Mouse (Mus musculus) frontal cortex, postnatal 10 days (tissue): Measurements from ENCODE around the gene Jazf1.

Experiments used
- DNase-seq, 2 experiments: peaks; one replicate each; pipeline ENCODE4 v3.0.0; 2022; ENCODE audit warnings: low spot score in 2 of 2, mixed read lengths in 1 of 2

The Jazf1 gene

DNA sequence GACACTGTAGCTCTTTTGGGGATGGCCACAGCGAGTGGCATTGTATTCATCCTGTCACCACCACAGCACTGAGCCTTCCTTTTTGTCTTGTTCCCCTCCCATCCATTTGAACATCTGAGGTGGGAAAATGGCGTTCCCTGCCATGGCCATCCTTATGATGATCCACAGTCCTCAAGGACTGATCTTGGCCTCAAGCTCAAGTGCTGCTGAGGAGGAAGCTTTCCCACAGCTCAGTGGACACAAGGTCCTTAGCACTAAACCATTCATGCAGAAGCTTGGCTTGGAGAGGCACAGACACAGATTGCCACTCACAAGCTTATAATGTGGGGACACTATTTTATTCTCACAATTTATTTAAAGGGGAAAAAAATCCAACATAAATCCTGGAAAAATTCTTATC, 58.1 kb downstream of the Jazf1 start:
- no peak for DNase-seq

DNA sequence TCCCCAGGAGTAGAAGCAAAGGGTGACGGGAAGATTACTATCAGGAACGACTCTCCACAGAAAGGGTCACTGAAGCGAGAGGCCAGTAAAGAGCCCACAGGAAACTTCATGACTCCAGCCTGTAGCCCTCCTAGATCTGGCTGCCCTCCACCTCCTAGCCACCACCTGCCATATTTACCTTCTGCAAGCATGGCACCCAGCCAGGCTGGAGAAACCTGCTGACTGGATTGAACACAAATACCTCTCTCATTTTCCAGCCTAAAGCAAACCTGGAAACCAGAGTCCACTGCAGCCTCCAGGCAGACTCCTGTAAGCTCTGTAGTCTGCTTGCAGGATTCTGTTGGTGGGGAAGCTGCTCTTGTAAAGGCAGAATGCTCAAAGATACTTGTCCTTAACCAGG, 62.4 kb downstream of the Jazf1 start:
- no peak for DNase-seq

DNA sequence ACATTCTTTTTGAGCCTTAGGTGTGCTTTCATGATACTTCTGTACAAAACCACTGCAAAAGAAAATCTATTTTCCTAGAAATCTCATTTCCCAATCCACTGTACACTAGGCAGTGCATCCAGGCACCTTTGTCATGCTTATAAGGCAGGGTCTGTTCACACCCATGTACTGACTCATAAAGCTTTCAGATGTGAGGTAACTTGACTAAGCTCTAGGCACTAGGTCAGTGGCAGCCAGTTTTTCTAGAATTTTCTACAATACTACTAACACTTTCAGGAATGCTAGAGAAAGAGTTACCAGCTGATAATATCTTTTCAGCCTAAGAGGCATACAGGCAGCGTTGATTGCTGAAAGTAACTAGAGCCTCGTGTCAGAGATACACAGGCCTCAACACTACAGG, 62.9 kb downstream of the Jazf1 start:
- no peak for DNase-seq

DNA sequence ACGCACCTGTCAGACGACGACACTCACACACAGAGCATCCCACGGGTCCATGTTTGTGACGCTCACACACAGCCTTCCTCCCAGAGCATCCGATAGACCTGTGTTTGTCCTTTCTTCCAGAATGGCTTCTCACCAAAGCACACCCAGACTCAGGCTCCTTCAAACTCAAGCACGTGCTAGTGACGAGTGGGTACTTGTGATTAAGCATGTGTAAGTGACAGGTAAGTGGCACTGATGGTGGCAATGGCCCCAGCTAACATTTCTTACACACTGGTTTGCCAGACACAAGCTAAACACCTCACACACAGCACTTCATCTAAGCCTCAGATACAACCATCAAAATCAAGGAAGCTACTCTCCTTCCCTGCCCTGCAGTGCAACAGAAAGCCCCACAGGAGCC, 77.6 kb downstream of the Jazf1 start:
- DNase-seq: no peak

DNA sequence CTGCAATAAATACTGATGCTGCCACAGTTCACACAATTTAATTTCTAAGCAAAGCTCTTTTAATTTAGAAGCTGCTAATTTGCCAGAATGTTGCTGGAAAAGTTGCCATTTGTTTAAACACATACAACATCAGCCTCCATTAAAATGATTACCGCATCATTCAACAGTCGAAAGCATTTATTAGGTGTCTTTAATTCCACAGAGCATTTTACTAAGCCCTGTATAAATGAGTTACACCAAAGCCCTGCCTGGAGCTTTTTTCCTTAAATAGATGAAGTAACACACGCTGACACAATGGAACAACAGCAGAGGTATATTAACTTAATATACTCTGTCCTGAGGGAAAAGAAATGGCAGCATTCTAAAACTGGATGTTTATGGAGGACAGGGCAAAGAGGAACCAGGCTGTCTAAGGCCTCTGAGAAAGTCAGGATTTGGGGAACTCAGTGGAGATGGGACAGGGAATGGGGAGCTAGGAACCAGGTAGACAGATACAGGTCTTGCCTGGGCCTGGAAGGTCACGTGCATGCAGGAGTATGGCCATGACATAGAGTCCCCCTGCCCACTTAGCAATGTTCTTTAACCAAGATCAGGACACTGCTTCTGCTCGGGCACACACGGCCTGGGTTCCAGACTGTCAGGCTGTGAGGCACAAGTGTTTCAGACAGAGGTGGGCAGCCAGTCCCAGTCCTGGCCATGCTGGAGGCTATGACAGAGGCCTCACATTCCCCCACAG, 80.4 kb downstream of the Jazf1 start:
- no peak for DNase-seq

DNA sequence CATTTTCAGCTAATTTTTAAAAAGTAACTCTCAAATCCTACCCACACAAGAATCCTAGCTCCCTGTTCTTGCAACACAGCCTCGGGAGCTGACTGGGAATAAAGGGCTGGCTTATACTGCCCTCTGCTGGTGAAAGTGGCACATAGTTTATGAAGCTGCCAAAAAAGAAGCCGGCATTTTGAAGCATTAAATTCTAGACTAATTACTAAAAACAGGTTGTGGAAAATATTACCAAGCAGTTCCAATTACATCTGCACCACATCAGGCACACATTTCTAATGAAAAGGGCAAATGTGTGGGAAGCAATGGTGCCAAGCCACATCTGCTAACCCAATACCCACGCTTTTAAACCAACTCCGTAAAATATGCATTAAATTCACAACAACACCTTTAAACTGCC, 81.0 kb downstream of the Jazf1 start:
- no peak for DNase-seq

DNA sequence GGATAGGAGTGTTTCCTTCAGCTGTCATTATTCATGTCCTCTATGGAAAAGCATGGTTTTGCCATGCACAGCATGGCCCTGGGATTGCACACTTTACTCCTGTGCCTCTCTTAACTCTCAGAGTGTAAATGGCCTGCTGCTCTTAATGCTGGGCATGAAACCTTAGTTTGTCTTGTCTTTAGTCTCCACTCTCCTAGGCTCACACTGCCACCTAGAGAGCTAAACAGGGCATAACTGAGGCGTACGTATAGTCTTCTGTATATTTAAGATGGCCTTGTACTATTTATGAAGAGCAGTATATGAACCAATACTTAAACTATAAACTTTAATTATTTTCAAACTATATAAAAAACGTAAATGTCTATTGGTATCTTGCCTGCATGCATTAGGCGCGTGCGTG, 86.3 kb downstream of the Jazf1 start:
- no peak for DNase-seq

DNA sequence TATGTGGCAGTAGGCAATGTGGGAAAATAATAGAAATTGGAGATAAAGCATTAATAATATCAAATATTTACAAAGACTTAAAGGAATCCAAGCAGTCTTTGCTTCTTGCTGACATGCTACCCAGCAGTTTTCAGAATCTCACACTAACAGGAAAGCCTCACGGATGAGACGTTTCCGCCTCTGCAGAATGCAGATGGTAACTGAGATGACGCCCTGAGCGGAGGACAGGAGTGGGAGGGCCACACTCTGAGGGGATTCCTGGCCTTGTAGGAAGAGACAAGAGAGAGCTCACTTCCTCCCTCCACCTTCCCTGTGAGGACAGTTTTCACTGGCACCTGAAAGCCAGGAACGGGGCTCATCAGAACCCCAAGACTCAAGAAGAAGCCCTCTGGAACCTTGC, 88.9 kb downstream of the Jazf1 start:
- DNase-seq: no peak

DNA sequence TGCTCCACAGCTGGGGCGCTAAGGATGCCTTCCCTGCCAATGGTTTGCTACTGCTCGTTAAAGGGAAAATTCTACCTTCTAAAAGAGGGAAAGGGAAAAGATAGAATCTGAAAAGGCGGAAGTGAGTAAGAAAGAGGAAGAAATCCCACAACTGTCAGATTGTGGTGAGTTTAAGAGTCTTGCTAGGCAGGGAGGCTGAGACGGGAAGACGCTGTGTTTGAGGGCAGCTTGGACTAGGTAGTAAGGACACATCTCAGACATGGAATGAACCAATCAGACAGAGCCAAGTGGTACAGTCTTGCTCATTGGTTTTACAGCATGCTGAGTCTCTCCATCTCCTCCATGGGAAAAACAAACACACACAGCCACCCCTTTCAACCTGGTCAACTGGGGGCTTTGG, 95.1 kb downstream of the Jazf1 start:
- DNase-seq: no peak

DNA sequence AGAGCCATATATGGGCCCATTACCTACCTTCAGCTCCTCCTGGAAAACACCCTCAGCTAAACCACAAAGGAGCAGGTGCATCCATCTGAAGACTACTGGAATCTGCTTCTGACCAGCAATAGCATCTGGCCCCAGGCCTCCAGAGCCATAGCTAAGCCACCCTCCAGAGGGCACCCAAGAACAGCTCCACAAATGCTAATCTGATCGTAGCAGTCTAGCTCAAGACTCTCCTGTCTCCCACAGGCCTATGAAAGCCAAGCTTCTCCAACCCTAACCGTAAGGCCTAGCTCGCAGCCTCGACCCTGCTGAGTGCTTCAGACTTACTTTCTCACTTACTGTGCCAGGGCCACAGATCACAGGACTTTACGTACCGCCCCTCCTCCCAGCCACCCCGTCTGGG, 96.3 kb downstream of the Jazf1 start:
- DNase-seq: no peak

DNA sequence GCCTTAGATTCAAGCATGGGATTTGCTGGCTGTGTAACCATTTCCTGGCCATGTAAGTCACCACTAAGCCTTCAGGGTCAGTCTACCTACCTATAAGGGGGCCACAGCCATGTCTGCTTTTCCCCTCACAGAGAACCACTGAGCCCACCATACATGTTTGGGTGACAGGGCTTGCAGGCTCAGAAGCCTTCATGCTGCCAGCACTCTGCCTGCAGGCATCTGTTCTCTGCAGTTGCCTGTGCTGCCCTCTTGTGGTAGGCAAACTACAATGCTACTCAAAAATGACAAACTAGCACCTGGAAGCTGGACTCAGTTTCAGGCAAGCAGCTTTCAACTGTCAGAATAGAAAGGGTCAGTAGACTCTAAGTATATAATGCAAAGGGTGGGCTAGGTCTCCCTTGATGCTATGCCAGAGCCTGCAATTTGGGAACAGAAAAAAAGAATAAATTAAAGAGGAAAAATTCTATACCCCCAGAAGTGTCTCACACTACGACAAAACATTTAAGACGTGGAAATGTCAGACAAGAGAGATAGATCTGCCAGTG, 98.6 kb downstream of the Jazf1 start:
- DNase-seq: peak in 1 of 2 experiments; percentile 62

DNA sequence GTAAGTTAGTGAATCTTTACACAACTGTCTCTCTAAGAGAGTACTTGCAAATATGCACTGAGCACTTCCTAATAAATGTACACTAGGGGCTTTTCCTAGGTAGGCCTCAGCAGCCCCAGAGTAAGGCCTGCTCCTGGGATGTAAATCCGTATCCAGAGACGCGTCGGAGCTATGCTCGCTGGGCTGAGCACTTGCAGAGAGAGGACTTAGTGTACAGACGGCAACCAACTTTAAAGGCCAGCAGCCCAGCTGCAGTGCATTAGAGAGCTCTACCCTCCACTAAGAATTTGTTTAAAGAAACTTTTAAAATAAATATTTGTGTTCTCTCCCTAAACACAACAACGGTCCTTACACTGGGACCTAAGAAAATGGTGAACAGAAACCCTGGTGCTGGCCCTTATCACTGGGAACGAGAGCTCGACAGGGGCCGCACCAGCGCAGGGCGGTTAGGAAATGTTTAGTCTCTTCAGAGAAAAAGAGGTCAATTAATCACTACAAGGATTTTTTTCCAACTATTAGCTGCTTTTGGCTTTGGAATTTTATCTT, 100.0 kb downstream of the Jazf1 start:
- DNase-seq: no peak

DNA sequence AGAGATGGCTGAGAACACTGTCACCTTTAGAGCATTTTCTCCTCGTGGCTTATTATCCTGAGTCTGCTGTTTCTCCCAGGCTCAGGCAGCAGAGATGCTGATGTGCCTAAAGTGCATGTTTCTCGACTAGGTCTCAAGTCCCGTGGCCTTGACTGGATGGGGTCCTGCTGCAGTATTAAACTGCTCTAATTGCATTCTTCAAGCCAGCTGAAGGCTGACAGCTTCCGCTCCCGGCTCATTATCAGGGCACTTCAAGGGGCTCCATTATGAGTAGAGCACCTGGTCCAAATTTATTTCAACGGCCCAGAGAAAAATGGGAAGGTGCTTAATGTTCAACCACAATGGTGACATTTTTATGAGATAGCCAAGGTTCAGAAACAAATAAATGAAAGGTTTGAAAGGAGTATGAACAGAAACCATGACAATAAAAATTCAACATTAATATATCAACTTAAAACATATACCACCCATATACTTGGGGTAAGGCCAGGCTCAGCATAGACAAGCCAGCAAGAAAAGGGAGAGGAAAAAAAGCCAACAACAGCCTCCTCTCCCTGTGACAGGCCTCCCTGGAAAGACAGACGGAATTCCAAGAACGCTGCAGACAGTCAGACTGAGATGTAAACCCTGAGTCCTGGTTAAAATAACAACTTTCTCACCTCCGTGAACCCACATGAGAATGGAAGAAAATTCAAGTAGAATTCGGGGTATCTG, 100.7 kb downstream of the Jazf1 start:
- DNase-seq: no peak

DNA sequence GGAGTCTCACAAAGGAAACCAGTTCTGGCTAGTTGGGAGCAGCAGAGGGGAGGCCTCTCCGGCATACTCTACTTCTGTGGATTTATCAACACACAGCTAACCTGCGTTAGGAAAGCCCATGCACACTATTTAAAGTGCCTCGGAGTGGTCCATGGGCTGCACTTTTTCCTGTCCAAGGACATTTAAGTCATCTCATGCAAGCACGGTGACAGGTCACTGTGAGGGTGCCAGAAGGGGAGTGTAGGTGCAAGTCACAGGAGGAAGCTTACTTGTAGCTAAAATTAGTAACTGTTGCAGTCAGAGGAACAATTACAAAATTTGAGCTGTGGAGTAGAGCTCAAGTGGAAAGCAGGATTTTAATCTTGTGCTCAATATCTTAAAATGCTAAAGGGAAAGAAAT, 102.4 kb downstream of the Jazf1 start:
- DNase-seq: no peak

DNA sequence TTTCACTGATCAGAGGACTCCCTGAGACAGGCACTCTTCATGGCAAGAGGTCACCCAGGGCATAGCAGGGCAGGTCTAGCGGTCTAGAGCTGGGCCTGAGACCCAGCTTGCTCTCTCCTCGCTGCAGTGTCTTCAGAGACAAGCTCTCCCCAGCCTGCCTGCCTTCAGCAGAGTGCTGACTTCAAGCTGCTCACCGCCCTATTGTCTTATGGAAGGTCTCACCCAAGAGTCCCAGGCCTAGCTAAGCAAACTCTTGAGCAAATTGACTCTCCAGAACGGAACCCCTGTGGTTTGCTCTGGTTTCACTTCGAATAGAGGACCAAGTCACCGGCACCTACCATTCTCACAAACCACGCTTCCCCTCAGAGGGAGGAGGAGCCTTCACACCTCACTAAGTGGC, 103.1 kb downstream of the Jazf1 start:
- DNase-seq: no peak

DNA sequence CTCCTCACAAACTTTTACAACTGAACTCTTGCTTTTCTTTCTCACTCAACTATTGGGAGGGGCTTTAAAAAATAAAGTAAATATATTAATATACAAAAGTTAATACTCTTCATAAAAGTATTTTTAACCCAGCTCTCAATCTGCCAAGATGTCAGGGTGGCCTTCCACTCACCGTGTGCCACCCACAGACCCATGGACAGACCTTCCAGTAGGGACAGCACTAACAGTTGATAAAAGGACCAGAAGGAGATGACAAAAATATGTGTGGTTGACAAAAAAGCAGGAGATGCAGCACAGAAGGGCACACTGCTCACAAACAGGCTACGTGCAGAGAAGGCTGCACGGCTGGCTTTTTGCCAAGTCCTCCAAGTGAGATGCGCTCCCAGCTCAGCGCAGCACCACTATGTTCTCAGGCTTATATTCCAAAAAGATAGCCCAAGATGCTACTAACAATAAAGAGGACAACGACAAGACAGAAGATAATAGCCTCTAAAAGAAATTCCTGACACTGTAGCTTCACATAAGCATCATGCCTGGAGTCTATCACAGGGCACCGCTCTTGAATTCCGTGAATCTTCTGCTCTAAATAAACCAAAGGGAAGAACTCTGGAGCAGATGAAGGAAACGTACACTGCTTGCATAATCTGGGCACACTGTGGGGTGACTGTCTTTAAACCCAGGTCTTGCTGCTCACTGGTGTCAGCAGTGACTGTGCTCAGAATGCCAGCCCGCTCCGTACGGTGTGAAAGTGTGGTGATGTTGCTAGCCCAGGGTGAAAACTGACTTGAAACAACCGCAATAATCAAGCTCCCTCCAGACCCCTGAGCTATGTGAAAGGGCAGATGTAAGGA, 104.4 kb downstream of the Jazf1 start:
- DNase-seq: no peak

DNA sequence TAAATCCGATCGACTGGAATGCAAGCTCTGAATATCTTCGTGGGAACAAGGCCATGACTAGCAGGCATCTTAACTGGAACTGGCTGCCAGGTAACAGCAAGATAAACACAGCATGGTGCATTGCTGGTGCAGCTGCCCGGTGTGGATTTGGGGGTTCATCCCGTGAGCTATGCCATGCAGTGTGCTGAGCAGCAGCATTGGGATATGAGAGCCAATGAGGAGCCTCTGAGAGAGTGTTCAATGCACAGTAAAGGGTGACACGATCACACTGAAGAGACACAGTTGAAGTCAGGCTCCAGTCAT, 105.0 kb downstream of the Jazf1 start:
- no peak for DNase-seq

DNA sequence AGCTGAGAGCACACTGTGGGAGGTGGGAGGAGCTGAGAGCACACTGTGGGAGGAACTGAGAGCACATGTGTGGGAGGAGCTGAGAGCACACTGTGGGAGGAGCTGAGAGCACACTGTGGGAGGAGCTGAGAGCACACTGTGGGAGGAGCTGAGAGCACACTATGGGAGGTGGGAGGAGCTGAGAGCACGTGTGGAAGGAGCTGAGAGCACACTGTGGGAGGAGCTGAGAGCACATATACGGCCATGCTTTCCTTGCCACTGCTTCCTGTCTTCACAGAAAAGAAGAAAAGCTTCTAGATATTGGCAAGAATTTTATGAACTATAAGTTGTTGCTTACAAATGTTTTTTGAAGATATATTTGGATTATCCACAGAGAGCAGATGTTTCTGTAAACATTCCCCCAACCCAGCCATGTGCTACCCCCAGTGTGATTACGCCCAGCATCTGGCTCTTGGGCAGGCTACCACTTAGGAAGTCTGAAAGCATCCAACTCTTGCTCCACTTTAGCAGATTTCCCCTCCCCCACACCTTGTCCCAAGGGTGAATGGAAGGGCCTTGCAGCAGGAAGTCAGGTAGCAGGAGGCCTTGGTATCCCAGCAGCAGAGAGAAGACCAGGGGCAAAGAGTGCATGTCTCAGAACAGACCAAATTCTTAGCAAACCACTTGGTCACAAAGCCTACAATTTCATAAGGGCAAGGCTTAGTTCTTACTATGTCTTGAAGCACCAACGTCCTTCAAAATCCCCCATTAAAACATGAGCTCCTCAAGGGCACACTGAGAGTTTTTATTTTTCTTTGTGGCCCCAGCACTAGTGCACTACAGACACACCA, 105.6 kb downstream of the Jazf1 start:
- no peak for DNase-seq

DNA sequence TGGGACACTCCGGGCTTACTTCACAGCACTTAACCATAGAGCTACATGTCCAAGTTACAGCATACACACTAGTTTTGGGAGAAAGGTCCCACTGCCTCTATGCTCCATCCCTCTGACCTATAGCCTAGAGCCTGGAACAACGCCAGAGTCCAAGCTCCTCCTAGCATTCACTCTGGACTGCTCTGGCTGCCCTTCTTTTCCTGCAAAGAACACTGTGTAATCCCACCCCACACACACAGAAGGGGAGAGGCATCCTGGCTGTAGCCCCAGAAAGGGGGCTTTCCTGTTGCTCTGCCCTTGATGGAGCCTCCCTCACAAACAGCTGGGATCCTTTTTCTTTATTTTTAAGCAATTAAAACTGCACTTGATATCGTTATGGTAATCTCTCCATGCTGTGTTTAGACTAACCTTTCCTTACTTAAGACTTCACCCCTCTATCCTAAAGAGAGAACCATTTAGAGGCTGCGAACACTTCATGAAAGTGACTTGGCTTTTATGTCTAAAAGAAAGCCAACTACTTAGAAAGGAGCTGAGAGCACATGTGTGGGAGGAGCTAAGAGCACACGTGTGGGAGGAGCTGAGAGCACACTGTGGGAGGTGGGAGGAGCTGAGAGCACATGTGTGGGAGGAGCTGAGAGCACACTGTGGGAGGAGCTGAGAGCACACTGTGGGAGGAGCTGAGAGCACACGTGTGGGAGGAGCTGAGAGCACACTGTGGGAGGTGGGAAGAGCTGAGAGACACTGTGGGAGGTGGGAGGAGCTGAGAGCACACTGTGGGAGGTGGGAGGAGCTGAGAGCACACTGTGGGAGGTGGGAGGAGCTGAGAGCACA, 106.6 kb downstream of the Jazf1 start:
- no peak for DNase-seq

DNA sequence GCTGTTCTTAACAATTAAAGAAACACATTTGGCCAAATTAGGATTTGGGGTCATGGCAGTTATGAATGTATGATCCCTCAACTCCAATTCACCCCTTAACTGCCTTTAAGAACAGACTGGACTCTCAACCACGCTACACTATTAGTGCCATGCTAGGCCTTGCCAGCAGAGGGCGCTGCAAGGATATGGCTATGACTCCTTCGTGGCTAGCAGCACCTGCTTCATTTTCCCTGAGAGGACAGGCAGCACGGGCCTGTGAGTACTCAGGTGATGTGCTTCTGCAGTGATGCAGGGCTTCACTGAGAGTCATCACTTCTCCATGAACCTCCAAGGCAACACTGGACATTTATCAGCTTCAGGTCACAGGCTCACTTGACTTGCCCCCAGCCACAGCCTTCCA, 110.7 kb downstream of the Jazf1 start:
- DNase-seq: no peak

DNA sequence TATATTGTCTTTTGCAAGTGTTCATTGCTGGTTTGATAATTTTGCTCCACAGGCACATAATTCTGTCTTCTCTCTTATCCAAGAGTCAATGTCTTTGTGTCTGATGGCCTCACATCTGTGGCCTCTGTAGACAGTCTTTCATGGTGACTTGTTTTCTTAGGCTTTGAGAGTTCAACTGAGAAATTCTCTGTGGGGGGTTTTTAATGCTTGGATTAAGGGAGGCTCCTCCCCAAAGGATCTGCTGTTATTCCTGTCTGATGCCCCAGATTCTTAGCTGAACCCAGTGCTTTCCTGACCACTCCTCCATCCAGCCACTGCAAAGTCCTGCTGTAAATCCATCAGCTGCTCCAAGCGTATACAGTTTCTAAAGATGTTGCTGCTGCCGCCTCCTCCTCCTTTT, 112.3 kb downstream of the Jazf1 start:
- DNase-seq: no peak
